Mouse (Mus musculus) lung, postnatal 0 days (tissue): ENCODE results near the gene Ncmap. TPM values are rescaled to one million over a fixed set of nuclear protein-coding genes. Genes with fewer than 3 reads are reported as not detected.

Experiments
- ATAC-seq: fragments of 200-750 bp; cut with Nextera tagmentation; 2 replicates; pipeline ENCODE4 v1.8.0; 2017; ENCODE audit warnings: moderate library complexity
- DNase-seq: peaks from one replicate; pipeline ENCODE4 v3.0.0-alpha.2; 2016; ENCODE audit warnings: low spot score
- H3K27ac ChIP-seq: fragments of 300-500 bp; sonication (generic); 2 replicates; pipeline ENCODE4 v1.5.1; 2014; ENCODE audit warnings: antibody characterized with exemption, mild to moderate bottlenecking, low read length, mixed read lengths
- H3K27me3 ChIP-seq: fragments of 300-500 bp; sonication (generic); replicated peaks from 2 replicates; pipeline ENCODE4 v1.6.1; 2014; ENCODE audit warnings: low read length, mixed read lengths; ENCODE audit not compliant: insufficient read depth
- H3K36me3 ChIP-seq: fragments of 300-500 bp; sonication (generic); 2 replicates; pipeline ENCODE4 v1.6.1; 2014; ENCODE audit warnings: low read length, mixed read lengths; ENCODE audit not compliant: insufficient read depth
- H3K4me1 ChIP-seq: fragments of 300-500 bp; sonication (generic); 2 replicates; pipeline ENCODE4 v1.6.1; 2014; ENCODE audit warnings: antibody characterized with exemption, low read depth, low read length, mixed read lengths; ENCODE audit not compliant: insufficient read depth
- H3K4me2 ChIP-seq: fragments of 300-500 bp; sonication (generic); replicated peaks from 2 replicates; pipeline ENCODE4 v1.6.1; 2014; ENCODE audit warnings: low read depth, mild to moderate bottlenecking, low read length, moderate library complexity, mixed read lengths
- H3K4me3 ChIP-seq: fragments of 300-500 bp; sonication (generic); 2 replicates; pipeline ENCODE4 v1.5.1; 2014; ENCODE audit warnings: low read depth, low read length
- H3K9ac ChIP-seq: fragments of 300-500 bp; sonication (generic); replicated peaks from 2 replicates; pipeline ENCODE4 v1.6.1; 2014; ENCODE audit warnings: low read depth, mild to moderate bottlenecking
- H3K9me3 ChIP-seq: fragments of 300-500 bp; sonication (generic); 2 replicates; pipeline ENCODE4 v1.6.1; 2016; ENCODE audit warnings: low read length, mixed read lengths
- CTCF ChIP-seq: IDR thresholded peaks from 2 replicates; pipeline ENCODE4 v1.5.1; 2016; ENCODE audit warnings: antibody characterized with exemption, mild to moderate bottlenecking
- EP300 ChIP-seq: IDR thresholded peaks from 2 replicates; pipeline ENCODE4 v1.6.1; 2016; ENCODE audit warnings: antibody characterized with exemption, mild to moderate bottlenecking, control low read depth
- WGBS: fragments of 180-500 bp; shearing (Covaris S2); extraction: QIAGEN DNeasy Blood & Tissue Kit; methylation state at CpG from one replicate; pipeline ENCODE4 v1.1.7; 2014; 5-methylcytosine and 5-hydroxymethylcytosine counted together
- polyA plus RNA-seq: library from polyadenylated mRNA; unstranded; fragments of >200 nt; fragmentation: Nextera tagmentation; extraction: Ambion mirVana; gene quantifications from 2 replicates; pipeline ENCODE4 v1.2.1, GENCODE M21; 2015

The Ncmap gene
- polyA plus RNA-seq, 1 experiment from 2014 or later, result 1.5 TPM

DNA sequence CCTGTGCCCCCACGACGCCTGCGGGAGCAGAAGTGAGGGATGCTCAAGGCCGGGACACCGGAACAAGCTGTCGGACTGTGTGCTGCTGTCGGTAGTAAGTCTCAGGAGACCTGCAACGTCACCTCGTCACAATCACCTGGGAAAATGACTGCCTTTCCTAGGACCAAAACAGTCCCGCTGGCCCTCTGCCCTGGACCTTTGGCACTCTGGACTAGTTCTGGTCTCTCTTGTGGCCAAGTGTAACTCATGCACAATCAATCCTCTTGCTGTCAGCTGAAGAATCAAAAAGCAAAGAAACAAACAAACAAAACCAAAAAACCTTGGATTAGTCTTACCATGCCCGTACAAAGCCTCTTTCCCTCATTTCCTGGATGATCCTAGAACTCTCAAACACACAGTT lies 20.8 kb downstream of the Ncmap start:
- Histone ChIP-seq H3K9me3 (peaks cover 3% of the 10 kb centered on the region; the same call in 1 of the 2 replicates), H3K4me2 (no peak overlapping the region), H3K36me3 (no peaks in the 10 kb centered on the region), H3K9ac (no peak overlapping the region), H3K4me1 (no peaks in the 10 kb centered on the region), H3K4me3 (no peak overlapping the region), H3K27me3 (no peaks in the 10 kb centered on the region), H3K27ac (no peak overlapping the region)
- ATAC-seq (no peak), DNase-seq (no peak)
- TF ChIP-seq EP300 (no peak), CTCF (no peak)
- 49% methylated on average over 11 of the region's 11 CpGs for WGBS

DNA sequence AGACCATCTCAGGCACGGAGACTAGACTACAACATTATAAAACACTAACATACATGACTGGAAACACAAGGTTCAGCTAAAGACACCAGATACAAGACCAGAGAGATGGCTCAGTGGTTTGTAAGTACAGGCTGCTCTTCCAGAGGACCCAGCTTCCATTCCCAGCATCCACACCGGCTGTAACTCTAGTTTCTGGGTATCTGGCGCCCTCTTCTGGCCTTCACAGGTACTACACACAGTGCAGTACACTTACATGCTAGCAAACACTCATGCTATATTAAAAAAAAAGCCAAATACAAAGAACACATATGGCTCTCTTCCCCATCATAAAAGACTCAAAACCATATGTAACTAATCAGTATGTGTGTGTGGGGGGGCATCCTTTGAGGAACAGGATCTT lies 22.6 kb downstream of the Ncmap start:
- Histone ChIP-seq H3K4me1 (no peaks in the 10 kb centered on the region), H3K27me3 (no peaks in the 10 kb centered on the region), H3K9ac (no peak overlapping the region), H3K36me3 (no peaks in the 10 kb centered on the region), H3K4me2 (no peak overlapping the region), H3K9me3 (peaks cover 3% of the 10 kb centered on the region; the same call in 1 of the 2 replicates), H3K27ac (no peak overlapping the region), H3K4me3 (no peak overlapping the region)
- TF ChIP-seq EP300 (no peak), CTCF (peak; percentile 52)
- ATAC-seq (no peak), DNase-seq (no peak)
- WGBS, result 53% methylated on average over 3 of the region's 3 CpGs

DNA sequence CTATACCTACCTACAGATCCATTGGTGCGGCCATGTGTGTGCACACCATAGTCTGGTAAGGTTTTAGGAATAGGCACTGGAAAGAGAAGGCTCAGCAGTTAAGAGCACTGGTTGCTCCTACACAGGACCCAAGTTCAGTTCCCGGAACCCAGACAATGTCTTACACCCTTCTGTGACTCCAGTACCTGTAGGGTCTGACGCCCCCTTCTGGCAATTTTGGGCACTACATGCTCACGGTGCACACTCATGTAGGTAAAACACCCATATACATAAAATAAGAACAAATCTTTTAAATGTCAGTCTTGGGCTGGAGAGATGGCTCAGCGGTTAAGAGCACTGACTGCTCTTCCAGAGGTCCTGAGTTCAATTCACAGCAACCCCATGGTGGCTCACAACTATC lies 24.7 kb downstream of the Ncmap start:
- no peak overlapping the region for H3K27ac ChIP-seq
- TF ChIP-seq EP300 (no peak), CTCF (no peak; the same call in 1 of the 2 replicates)
- no peaks in the 10 kb centered on the region for H3K4me1 ChIP-seq
- H3K27me3 ChIP-seq, result no peaks in the 10 kb centered on the region
- 80% methylated on average over 5 of the region's 5 CpGs for WGBS
- H3K36me3 ChIP-seq, result no peaks in the 10 kb centered on the region
- DNase-seq (no peak), ATAC-seq (no peak)
- H3K9me3 ChIP-seq, result peaks cover 3% of the 10 kb centered on the region; the same call in 1 of the 2 replicates
- no peak overlapping the region for H3K9ac ChIP-seq
- H3K4me2 ChIP-seq, result no peak overlapping the region
- no peak overlapping the region for H3K4me3 ChIP-seq

DNA sequence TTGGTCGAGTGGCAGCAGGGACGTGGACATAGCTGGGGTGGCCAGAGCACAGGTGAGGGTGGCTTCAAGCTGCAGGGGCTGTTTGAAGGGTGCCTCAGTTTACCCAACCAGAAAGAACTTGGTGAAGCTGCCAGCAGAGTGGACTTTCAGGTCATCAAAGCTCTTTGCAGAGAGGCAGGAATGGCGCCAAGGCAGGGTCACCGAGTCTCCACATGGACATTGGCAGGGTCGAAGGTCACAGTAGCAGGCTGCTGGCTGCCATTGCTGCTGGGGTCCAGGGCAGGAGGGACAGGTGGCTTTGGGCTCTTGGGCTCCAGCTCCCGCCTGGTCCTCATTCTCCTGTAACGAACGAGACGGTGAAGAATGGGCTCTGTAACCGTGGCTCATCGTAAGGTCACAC lies 27.7 kb downstream of the Ncmap start:
- H3K4me2 ChIP-seq, result no peak overlapping the region
- 79% methylated on average over 11 of the region's 11 CpGs for WGBS

DNA sequence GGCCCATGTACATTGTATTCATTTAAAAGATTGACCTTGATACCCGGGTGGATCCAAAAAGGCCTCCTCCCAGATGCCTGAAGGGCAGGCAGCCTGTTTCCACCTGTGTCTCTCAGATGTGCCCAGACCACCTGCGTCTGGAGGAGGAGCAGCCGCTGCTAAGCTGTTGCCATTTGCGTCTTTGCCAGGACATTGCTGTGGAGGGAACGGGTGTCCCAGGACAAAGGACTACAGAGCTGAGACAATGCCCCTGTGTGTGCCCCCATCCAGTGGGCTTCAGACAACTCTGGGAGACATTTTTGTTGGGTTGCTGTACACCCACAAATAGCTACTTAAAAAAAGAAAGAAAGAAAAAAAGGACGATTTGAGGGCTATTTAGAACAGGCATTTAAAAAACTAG lies 35.2 kb downstream of the Ncmap start:
- no peak for DNase-seq
- H3K4me2 ChIP-seq, result no peak overlapping the region
- TF ChIP-seq EP300, result no peak
- TF ChIP-seq CTCF, result no peak
- no peak overlapping the region for H3K4me3 ChIP-seq
- H3K9ac ChIP-seq, result no peak overlapping the region
- H3K36me3 ChIP-seq, result no peaks in the 10 kb centered on the region
- H3K27ac ChIP-seq, result no peak overlapping the region
- 29% methylated on average over 6 of the region's 6 CpGs for WGBS
- H3K4me1 ChIP-seq, result no peaks in the 10 kb centered on the region
- no peaks in the 10 kb centered on the region for H3K9me3 ChIP-seq
- ATAC-seq, result no peak
- H3K27me3 ChIP-seq, result no peaks in the 10 kb centered on the region

More for the DNA sequence above, 27.7 kb downstream of the Ncmap start:
- DNase-seq (no peak), ATAC-seq (no peak)
- Histone ChIP-seq H3K36me3 (no peaks in the 10 kb centered on the region), H3K4me1 (no peaks in the 10 kb centered on the region), H3K4me3 (no peak overlapping the region), H3K27ac (no peak overlapping the region), H3K9me3 (peaks cover under 1% of the 10 kb centered on the region; the same call in 1 of the 2 replicates), H3K27me3 (no peaks in the 10 kb centered on the region), H3K9ac (no peak overlapping the region)
- TF ChIP-seq CTCF (no peak), EP300 (no peak)

DNA sequence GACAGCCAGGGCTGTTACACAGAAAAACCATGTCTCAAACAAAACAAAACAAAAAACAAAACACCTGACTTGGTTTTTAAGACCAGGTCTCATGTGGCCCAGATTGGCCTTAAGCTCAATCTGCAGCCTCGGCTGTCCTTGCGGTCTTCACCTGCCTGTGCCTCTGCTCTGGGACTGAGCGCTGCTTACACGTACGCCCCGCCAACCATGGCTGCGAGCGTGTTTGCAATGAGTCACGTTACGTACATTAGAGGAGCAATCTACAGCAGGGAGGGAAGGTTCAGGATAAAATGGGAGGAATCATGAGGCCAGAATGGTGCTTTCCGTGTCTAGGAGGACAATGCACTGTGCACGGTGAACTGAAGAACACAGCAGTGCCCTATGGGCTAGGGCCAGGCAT lies 36.3 kb downstream of the Ncmap start:
- WGBS, result 83% methylated on average over 12 of the region's 12 CpGs
- TF ChIP-seq EP300 (no peak), CTCF (no peak)
- ATAC-seq (no peak), DNase-seq (no peak)
- Histone ChIP-seq H3K4me3 (no peak overlapping the region), H3K36me3 (no peaks in the 10 kb centered on the region), H3K9me3 (no peaks in the 10 kb centered on the region), H3K4me1 (no peaks in the 10 kb centered on the region), H3K27ac (no peak overlapping the region), H3K27me3 (no peaks in the 10 kb centered on the region), H3K9ac (no peak overlapping the region), H3K4me2 (no peak overlapping the region)

DNA sequence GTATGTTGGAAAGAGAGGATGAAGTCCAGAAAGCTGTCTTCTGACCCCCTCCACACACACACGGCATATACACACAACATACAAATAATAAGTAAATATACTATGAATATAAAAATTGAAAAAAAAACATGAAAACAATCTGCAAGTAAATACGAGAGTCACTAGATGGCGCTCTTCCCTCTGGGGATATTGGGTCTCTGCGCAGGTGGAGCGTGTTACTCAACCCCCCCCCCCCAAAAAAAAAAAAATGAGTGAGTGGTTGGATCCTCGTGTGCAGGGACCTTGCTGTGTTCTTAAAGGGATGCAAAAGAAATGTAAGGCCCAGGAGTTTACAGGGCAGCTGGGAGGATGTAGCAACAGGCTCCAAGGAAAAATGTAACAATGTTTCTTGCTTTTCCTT lies 39.3 kb downstream of the Ncmap start:
- ATAC-seq, result no peak
- WGBS, result 0% methylated on average over 6 of the region's 6 CpGs
- Histone ChIP-seq H3K9me3 (no peaks in the 10 kb centered on the region), H3K27me3 (no peaks in the 10 kb centered on the region), H3K9ac (no peak overlapping the region), H3K4me2 (no peak overlapping the region), H3K4me3 (no peak overlapping the region), H3K4me1 (peaks cover 5% of the 10 kb centered on the region; the same call in 1 of the 2 replicates), H3K36me3 (no peaks in the 10 kb centered on the region), H3K27ac (no peak overlapping the region)
- peak; percentile 85 for DNase-seq
- TF ChIP-seq CTCF, result peak; percentile 68
- TF ChIP-seq EP300, result no peak
